Mouse (Mus musculus): ENCODE results near the gene Tshz3. TPM values are rescaled to one million over a fixed set of nuclear protein-coding genes. Genes with fewer than 3 reads are reported as not detected.

Tshz3 gene
- polyA plus RNA-seq, 2 experiments from 2014 or later = 0.77 TPM; not detected in 1

DNA sequence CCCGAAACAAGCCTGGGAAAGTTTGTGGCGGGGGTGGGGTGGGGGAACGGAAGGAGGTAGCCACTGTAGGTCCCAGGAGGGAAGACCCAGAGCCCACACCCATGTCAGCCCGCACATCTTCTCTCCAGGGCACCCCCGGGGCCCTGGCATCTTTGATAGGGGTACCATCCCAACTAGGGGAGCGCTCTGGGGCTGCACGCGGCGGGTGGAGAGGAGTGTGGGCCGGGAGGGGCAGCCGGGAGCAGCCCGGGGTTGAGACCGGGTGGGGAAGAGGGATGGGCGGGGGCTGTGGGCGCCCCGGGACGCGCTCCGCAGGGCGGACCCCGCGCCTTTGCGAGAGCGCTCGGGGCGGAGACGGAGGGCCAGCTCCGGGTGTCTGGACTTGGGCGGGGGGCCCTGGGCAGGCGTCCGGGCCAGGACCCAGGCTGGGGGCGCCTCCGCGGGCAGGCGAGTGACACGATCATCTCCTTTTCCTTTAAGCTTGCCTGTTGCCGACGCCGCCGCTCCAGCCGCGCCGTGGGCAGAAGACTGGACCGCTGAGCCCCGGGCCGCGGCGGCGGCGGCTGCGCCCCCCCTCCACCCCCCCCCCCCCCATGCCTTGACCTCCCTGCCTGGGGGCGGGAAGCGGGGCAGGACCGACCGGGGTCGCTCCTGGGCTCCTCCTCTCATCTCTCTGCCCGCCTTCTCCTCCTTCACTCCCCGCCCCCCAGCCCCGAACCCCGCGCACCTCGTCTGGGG is 631 bp upstream of the Tshz3 start:
- no peak for ATAC-seq

DNA sequence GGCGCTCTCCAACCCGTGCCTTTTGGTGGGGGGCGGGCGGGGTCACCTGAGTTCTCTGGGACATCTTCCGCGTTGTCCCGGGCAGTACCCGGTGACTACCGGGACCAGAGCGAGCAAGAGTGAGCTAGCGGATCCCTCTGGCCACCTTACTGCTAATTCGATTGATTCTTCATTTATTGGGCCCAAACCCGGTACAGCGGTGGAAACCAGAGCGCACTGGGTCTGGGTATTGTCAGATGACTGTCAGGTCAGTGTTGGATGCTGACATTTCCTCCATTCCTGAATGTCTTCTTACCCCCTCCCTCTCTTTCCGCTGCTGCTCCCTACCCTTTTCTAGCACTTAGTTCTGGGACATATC is 650 bp downstream of the Tshz3 start:
- no peak for ATAC-seq

DNA sequence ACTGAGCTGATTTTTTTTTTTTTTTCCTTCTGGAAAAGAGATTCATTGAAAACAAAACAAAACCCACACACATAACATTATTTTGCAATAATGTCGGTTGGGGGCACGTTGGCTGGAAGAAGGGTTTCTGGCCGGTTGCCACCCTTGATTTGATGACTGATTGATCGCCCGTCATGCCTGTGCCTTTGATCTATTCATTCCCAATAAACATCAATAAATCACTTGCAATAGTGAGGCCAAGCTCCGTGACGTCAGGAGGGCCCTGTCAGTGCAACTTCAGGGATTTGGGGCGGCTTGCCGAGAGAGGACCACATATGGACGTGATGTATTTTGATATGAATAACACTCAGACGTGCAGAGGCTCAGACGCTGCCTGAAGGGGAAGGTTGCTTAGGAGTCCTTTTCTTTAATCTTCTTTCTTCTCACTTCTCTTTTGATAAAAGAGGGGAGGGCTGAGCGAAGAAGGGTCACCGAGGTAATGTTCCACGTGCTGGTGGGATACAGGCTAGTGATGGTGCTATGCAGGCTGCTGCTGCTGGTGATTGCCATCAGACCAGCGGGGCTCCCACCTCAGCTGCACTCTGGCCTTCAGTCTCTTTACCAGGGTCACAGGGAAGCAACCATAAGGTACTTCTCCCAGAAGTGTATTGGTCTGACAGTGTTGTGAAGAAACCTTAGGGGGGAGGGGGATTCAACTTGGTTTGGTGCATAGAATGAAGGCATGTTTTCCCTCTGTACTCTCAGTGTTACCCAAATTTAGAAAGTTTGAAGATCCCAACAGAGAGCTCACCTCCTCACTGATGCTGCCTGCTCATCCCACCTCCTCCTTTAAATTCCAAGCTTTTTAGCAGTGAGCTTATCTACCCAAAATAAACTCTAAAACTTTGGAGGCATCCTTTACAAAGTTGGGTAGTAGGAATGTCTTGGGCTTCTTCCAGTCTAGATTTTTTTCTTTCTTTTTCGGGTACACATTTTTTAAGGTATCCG is 1.4 kb downstream of the Tshz3 start:
- no peak for ATAC-seq

GRCm38 (mm10) chr7:36706636-36707035 is 8.7 kb downstream of the Tshz3 start:
- no peak for ATAC-seq

DNA sequence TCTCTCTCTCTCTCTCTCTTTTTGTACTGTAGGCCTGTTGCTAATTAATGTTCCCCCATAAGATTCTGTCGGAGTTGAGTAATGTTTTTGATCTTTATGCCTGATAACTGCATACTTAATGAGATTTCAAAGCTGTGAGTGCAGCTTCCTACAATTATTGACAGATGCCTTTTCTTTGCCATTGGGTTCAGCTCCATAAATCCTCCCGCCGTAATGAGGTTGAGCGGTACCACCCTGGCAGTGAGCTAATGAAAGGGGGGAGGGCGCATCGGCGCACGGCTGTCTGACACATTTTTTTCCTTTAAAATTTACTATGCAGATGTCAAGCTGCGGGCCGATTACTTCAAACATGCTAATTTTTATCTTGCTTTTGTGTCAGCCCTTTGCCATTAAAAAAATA is 9.3 kb downstream of the Tshz3 start:
- ATAC-seq = no peak

- ATAC-seq = no peak
Observed at GRCm38 (mm10) chr7:36707681-36708350, 9.9 kb downstream of the Tshz3 start.

DNA sequence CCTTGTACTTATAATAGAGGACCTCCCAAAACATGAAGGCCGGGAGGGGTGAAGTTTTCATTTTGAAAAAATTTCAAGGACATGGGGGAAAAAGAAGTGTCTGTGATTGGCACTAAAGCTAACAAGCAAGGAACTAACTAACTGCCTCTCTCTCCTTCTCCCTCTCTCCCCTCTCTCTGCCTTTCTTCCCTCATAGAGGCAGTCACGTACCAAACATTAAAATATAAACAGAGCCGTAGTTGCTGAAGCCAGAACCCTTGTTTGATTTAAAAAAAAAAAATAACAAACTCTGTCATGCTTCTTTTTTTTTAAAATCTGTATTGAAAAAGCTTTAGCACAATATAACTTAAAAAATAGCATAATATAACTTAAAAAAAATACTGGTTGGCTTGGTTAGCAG is 10.9 kb downstream of the Tshz3 start:
- ATAC-seq = no peak

DNA sequence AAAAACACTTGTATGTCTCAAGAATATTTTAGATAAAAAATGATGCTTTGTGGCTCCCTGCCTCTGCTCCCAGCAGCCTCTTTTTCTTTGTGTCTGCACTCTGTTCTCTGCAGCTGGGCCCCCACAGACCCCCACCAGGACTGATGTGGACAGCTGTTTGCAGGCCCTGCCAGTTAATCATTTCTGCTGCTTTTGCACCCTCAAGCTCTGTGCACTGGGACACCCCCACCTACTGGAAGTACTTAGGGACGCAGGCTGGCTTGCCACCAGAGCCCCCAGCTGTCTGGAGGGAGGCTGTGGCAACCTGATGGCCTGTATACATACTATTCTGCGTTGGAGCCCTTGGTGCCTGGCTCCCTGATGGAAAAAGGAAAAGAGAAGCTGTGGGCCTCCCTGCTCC is 11.3 kb downstream of the Tshz3 start:
- ATAC-seq = no peak

DNA sequence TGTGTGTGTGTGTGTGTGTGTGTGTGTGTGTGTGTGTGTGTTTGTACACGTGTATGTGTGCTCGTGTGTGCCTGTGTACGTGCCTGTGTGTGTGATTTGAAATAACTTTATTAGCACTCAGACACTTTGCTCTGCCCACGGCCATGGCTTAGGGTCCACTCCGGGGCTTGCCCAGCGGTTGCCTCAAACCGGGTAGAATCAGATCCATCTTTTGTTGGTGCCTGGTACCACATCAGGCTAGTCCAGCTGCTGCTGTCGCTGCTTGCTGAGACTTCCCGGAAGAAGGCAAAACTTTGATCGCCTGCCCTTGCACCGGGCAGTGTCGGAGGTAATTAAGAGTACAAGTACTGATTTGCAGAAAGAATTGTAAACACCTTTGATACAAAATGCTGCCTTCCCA is 12.1 kb downstream of the Tshz3 start:
- ATAC-seq = no peak

- no peak for ATAC-seq
Observed at GRCm38 (mm10) chr7:36710387-36710786, 12.5 kb downstream of the Tshz3 start.

DNA sequence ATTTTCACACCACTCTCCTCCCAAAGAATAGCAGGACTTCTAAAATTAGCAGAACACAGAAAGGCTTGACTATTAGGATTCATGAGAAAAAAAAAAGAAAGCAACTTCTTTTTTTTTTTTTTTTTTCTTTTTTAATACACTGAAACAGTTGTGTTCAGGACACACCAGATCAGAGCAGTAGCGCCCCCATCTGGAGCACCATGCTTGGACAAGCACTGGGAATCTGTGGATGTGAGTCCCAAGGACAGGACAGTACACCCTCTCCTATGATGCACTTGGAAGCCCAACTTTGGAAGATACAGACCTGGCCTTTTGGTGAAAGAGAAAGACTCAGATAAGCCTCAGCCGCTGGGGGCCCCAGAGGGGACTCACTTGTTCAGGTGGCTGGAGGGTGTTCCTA is 13.8 kb downstream of the Tshz3 start:
- ATAC-seq = no peak

DNA sequence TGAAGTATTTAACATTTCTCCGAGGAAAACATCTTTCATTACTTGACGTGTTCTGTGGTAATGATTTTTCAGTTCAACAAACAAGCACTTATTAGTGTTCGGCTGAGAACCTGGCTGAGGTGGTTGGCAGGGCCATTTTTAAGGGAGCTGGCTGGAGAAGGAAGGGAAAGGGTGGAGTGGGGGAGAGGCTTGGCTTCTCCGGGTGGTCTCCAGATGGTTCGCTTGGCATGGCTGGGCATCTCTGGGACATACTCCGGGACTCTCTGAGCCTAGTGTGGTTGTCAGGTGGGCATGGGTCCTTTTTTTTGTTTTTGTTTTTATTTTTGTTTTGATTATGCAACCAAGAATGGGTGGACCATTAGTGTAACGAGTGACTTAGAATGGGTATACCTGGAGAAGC is 16.4 kb downstream of the Tshz3 start:
- ATAC-seq = no peak

DNA sequence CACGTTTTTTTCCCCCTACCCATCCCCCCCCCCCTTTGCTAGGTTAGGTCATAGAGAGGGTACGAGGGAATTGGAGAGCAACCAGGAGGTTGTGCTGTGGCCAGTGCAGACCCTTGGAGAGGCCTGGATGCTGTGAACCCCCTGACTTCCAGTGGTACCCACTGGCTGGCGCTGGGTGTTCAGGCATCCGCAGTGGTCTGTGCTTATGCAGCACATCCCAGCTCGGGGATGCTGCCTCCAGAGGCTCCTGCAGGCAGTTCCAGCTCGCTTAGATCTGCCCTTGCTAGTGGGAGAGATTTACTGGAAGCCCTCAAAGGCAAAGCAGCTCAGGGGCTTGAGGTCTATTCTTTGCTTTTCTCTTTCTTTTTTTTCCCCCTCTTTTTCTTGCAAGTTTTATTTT is 19.3 kb downstream of the Tshz3 start:
- no peak for ATAC-seq

DNA sequence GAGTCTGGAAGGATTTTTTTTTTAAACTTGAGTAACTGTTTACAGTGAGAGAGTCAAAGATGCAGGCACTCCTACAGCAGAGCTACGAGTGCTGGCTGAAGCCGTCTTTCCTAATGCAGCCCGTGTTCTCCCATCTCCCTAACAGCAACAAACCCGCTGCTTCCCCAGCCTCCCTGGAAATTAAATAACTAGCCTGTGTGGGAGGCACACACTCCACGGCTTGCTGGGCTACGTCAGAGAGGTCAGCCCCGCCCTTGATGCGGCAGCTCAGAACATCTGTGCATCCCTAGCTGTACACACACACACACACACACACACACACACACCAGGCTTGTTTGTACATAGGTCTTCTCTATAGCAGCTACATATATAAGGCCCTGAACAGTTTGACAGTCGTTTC is 22.9 kb downstream of the Tshz3 start:
- no peak for ATAC-seq

DNA sequence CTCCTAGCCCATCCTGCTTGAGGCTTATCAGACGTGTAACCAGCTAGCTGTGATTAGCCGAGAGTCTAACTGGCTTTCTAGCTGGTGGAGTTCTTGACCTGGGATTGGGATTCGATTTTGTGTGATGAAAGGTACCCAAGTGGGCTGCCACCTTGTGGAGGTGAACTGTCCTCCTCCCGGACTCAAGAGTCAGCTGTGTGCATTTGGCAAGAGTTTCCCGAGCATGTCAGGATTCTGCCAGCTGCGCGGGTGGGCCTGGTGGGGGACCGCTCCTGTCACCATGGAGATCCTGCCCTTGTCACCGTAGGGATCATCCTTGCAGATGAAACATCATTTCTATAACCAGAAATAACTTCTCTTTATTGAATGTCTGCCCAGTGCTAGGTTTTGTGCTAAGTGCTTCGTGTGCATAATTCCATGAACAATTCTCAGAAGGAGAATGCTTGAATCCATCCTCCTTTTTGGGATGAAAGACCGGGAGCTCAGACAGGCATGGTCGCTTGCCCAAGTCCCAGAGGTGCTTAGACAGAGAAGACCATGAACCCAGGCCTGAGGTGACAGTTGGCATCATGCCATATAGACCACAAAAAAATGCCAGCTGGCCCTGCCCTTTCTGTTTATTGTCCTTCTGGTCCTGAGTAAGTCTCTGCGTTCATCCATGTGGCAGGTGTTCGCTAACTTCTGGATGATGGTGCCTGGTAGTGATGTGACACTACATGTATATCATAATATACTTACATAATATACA is 38.6 kb downstream of the Tshz3 start:
- no peak for ATAC-seq

GRCm38 (mm10) chr7:36751480-36751879 is 53.6 kb downstream of the Tshz3 start:
- ATAC-seq = no peak

- no peak for ATAC-seq
Observed at GRCm38 (mm10) chr7:36767501-36768092, 69.7 kb downstream of the Tshz3 start.

GRCm38 (mm10) chr7:36773086-36773485 is 75.2 kb downstream of the Tshz3 start:
- no peak for ATAC-seq

DNA sequence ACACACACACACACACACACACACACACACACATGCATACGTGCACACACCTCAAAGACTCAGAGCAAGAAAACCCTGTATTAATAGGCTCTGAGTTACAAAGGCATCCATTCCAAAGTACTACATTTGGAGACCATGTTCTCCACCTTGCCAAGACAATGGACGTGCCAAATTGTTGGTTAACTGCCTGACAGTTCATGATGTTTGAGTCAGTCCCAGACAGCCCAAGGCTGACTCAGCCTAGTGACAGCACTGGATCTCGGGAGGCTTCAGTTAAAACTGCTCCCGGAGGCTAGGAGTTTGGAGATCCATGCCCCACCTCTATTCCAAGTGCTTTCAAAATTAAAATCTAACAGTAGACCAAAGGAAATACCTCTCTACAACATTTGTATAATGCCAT is 79.0 kb downstream of the Tshz3 start:
- ATAC-seq = no peak

DNA sequence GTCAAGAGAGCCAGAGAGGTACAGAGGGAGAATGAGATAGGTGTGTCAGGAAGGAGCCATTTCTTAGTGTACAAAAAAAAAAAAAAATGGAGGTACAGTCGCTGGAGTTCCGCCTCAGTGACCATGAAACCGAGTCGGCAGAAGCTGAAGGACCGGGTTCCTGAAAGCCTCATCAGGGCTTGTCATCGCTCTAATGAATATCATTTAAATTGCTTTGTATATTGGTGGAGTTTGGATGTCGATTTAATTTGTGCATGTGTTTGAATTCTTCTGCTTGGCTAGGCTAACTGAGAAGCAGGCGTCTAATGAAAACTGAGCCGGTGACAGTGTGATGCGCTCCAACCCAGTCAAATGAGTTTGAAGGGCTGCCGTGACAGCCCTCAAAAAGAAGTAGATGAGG is 80.5 kb downstream of the Tshz3 start:
- ATAC-seq = no peak

DNA sequence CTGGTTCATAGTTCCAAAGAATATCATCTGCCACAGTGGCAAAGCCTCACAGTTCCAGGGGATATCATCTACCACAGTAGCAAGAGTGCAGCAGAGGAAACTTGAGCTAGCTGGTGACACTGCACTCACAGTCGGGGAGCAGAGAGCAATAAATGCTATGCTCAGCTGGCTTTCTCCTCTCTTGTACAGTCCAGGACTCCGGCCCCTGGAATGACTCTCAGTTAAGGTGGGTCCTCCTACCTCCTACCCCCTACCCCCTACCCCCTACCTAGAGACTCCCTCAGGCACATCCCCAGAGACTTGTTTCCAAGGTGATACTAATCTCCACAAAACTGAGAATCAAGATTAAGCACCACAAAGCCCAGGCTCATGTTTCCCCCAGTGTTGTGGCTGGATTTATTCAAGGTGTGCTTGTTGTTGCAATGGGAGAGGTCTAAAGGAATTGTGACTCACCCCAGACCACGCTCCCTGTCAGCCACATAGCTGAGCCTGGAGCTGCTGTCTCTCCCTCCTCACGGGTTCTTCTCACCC is 86.4 kb downstream of the Tshz3 start:
- ATAC-seq = no peak

All from activated CD4-positive, CD25-positive, alpha-beta regulatory T cell, adult 4 months (primary cell).